Mouse (Mus musculus) cortical plate, adult 2 months (tissue): ENCODE measurements around the gene Wars. TPM values are rescaled to one million over a fixed set of nuclear protein-coding genes. Genes with fewer than 3 reads are reported as not detected.
A peak's percentile ranks its signal among the peaks of the same experiment; 100 is the strongest.
"Not testable (repeated sequence)": the region's sequence is repeated elsewhere in the genome, so short reads cannot be mapped to it uniquely, and the experiment has no call there.

Experiments used
- H3K27ac ChIP-seq: fragments of 200-500 bp; 2 replicates; pipeline ENCODE4 v1.5.1; 2012; ENCODE audit warnings: low read length, control low read depth, inconsistent platforms; ENCODE audit not compliant: insufficient read depth
- H3K4me1 ChIP-seq: fragments of 200-500 bp; 2 replicates; pipeline ENCODE4 v1.6.1; 2011; ENCODE audit warnings: low read length; ENCODE audit not compliant: control insufficient read depth, insufficient read depth
- H3K4me3 ChIP-seq: fragments of 200-500 bp; 2 replicates; pipeline ENCODE4 v1.5.1; 2011; ENCODE audit warnings: mild to moderate bottlenecking, low read length, control low read depth; ENCODE audit not compliant: insufficient read depth
- CTCF ChIP-seq: fragments of 200-500 bp; IDR thresholded peaks from 2 replicates; pipeline ENCODE4 v1.5.1; 2011; ENCODE audit warnings: mild to moderate bottlenecking, control low read depth, low read length; ENCODE audit not compliant: insufficient read depth; ENCODE audit errors: extremely low read depth
- POLR2A ChIP-seq: fragments of 200-500 bp; IDR thresholded peaks from 2 replicates; pipeline ENCODE4 v1.6.1; 2011; ENCODE audit warnings: mild to moderate bottlenecking, low read length, control low read depth; ENCODE audit not compliant: insufficient read depth; ENCODE audit errors: extremely low read depth
- polyA plus RNA-seq: library from polyadenylated mRNA; depleted of rRNA; stranded (reverse); fragments of >200 nt; gene quantifications from 2 replicates; pipeline ENCODE4 v1.2.3, GENCODE M21; 2012

The Wars gene
- polyA plus RNA-seq, 1 experiment, result 103 TPM

DNA sequence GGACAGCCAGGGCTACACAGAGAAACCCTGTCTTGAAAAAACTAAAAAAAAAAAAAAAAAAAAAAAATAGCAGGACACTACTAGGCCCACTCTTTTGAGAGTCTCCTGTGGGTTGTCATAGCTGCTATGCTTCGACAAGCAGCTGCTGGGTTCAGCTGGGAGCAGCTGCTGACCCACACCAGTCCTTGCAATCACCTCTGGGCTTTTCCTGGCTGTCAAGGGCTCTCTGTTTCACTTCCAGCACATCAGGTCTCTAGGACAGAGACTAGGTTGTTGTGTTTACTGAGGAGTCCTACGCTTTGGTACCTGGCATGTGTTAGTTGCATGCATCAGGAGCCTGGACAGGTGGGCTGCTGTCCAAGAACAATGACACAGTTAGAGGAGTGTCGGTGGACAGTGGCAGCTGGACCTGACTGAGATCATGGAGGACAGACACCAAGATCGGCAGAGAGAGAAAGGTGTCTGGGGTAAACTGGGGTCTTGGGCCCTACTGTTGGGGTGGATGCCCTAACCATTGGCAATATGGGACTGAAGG, 44.4 kb downstream of the Wars start:
- TF ChIP-seq POLR2A (no peak), CTCF (no peak)

DNA sequence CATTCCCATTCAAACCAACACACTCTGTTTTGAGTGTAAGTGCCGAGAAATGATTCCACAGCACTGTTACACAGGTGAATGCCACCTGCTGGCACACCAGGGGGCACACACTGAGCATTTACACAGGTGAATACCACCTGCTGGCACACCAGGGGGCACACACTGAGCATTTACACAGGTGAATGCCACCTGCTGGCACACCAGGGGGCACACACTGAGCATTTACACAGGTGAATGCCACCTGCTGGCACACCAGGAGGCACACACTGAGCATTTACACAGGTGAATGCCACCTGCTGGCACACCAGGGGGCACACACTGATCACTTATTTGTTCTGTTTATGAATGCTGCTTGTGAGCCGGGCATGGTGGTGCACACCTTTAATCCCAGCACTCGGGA, 45.9 kb downstream of the Wars start:
- not testable (repeated sequence) for H3K4me3 ChIP-seq, H3K4me1 ChIP-seq, H3K27ac ChIP-seq

More for the DNA sequence above, 44.4 kb downstream of the Wars start:
- Histone ChIP-seq H3K27ac (no peak overlapping the region), H3K4me1 (no peaks in the 10 kb centered on the region), H3K4me3 (no peak overlapping the region)

DNA sequence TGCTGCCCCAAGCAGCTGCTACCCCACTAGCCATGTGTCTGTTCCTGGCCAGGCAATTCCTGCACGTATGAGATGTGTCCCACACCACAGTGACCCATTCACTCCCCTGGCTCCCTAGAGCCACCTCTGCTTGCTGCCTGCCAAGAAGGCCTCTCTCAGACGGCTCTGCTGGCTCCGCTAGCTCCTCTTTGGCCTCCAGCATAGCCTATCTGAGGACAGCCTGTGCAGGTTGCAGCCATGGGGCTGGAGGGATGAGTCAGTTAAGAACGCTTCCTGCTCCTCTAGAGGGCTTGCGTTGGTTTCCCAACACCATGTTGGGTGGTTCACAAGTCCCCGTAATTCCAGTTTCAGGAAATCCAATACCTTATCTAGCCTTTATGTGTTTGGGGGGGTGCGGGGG, 51.3 kb downstream of the Wars start:
- no peak overlapping the region for H3K4me3 ChIP-seq
- H3K27ac ChIP-seq, result no peak overlapping the region
- TF ChIP-seq CTCF (no peak), POLR2A (no peak)
- peaks cover 2% of the 10 kb centered on the region; the same call in 1 of the 2 replicates for H3K4me1 ChIP-seq

DNA sequence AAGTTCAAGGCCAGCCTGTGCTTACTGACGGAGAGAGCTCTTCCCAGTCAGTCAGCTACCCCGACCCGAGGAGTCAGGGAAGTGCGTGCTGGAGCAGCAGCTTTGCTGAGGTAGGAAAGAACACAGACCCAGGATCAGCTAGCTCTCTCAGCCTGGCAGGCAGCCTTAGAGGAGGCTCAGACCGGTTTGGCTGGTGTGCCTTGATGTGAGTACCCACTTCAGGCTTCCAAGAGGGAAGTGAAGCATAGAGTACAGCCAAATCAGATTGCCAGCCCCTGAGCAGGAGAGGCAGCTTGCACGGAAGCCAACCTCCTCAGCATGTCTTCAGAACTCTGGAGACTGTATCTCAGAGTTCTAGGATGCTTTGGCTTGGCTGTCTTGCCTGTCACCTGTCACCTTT, 52.8 kb downstream of the Wars start:
- no peak overlapping the region for H3K4me3 ChIP-seq
- no peak overlapping the region for H3K27ac ChIP-seq
- H3K4me1 ChIP-seq, result peaks cover 11% of the 10 kb centered on the region; the same call in 1 of the 2 replicates
- TF ChIP-seq POLR2A (no peak), CTCF (no peak)

DNA sequence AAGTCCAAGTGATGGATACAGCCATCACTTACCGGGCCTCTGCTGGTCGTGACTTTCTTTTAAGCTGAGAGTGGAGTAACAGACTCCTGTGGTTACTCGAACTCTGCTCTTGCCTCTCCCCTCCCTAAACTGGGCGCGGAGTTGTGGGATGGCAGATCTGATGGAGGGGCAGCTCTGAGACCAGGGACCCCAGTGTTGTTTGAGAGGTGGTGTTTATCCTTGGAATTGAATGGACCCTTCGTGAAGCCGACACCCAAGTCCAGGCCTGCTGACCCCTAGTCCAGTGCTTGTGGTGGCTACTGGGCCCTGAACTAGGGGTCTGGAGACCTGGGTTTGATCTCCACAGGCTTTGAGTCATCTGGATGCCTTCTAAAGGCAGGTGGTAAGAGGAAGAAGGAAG, 57.3 kb downstream of the Wars start:
- peaks cover 25% of the 10 kb centered on the region for H3K4me1 ChIP-seq
- TF ChIP-seq POLR2A, result no peak
- TF ChIP-seq CTCF, result no peak
- H3K27ac ChIP-seq, result no peak overlapping the region
- H3K4me3 ChIP-seq, result peak overlapping the region; percentile 61

DNA sequence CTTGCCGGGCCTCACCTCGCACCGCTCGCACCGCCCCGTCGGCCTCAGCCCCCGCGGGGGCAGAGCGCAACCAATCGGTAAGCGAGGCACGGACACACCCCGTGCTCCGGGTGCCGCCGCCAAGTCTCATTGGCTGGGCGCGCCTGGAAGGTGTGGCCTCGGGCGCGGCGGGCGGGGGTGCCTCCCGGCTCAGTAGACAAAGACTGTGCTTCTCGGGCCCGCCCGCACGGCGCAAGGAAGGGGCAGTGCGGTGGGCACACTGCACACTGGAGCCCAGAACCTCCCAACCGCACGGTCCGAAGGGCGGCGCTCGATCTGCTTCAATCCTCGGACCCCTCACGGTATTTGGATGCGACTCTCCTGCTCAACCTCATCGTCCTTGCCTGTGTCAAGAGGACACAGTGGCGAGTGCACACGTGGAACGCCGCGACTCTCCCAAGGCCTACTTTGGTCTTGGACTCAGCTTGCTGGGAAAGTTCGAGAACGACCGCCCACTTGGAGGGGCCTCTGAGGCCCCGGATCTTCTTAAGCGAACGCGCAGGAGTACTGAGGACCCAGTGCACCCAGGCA, 58.0 kb downstream of the Wars start, which contains the start of the genes Slc25a29 and Slc25a47:
Gene Slc25a29, minus strand, starts transcription at position 44 of the 570 bp plus-strand sequence.
Gene Slc25a47, plus strand, starts transcription at position 207 of the 570 bp plus-strand sequence.
- TF ChIP-seq POLR2A (peak; percentile 47), CTCF (no peak)
- Histone ChIP-seq H3K27ac (peak within 1 kb of the TSS; percentile 52), H3K4me3 (peak within 1 kb of the TSS; percentile 61), H3K4me1 (peaks cover 25% of the 10 kb centered on the region)

DNA sequence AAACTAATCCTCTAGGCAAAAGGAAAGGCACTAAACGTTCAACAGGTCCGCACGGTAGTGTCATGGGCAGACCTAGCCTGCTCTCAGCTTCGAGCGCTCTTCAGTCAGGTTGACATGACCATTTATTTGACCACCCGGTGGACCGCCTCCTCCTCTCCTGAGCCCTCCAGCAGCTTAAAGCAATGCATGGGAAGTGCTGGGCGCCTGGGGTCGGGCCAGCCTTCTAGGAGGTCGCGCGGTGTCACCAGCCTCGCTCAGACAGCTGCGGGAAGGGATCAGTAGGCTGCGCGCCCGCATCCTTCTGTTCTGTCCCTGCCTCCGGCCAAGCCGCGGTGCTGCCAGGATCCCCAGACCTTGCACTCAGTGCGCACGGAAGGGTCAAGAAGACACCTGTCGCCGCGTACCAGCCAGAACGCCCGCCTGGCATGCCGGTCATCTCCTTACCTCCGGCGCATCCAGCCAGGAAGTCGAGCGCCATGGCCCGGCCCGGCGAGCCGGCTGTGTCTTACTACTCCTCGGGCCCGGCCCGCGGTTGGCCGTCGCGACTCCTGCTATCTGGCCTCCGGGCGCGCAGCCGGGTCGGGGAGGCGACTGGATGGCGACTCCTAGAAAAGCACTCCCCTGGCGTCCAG, 58.6 kb downstream of the Wars start:
- peaks cover 26% of the 10 kb centered on the region for H3K4me1 ChIP-seq
- TF ChIP-seq POLR2A (no peak), CTCF (no peak)
- H3K27ac ChIP-seq, result peak overlapping the region; percentile 52
- peak overlapping the region; percentile 61 for H3K4me3 ChIP-seq

DNA sequence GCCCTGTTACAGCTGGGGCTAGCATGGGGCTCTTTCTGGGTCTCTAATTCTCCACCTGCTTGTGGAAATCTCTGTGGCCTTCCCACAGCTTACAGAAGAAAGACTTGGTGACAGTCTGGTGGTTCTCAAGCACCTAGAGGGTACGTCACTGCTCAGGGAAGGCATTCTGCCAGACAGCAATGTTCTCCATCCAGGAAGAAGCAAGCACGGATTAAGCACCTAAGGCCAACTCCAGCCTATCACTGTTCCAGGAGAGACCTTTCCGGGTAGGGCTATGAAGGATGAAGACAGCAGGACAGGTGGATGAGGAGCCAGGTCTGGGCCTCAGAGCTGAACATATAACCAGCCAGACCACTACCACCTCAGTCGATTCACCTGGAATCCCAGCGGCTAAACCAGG, 59.2 kb downstream of the Wars start:
- no peak for TF ChIP-seq POLR2A
- Histone ChIP-seq H3K4me3 (peak overlapping the region; percentile 61), H3K4me1 (peaks cover 26% of the 10 kb centered on the region), H3K27ac (no peak overlapping the region)

DNA sequence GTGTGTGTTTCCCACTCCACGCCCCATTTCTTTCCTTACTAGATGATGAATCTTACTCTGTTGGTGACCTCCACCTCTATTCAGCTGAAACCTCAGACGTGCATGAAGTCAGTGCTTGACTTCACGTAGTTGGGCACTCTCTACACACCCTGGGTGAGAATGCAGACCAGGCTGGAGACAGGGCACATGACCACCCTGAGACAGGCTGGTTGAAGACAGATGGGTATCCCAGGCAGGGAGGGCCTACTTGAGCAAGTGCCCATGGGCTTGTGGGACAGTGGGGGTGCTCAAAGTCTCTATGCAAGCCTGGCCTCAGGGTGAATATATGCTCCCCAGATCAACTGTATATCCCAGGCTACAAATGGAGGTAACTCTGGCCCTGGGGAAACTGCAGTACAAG, 59.6 kb downstream of the Wars start:
- H3K4me3 ChIP-seq, result no peak overlapping the region; the same call in 1 of the 2 replicates
- TF ChIP-seq POLR2A, result no peak
- TF ChIP-seq CTCF, result no peak
- peaks cover 26% of the 10 kb centered on the region for H3K4me1 ChIP-seq
- no peak overlapping the region for H3K27ac ChIP-seq

DNA sequence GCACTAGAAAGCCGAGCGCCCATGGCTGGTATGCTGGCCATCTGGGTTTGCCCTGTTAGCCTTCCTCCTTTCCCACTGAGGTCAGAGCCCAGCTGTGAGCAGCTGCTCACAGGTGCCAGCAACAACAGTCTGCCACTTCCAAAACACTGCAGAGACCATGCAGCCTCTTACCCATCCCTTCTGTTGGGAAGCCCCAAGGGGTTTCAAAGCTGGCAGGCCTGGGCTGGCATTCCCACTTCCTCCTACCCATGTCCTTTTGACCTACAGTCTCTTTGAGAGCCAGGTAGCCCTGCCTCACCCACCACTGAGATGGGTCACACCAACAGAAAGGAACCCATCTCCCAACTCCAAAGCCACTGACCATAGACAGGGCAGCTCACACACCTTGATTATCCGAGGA, 60.6 kb downstream of the Wars start:
- Histone ChIP-seq H3K4me1 (peaks cover 26% of the 10 kb centered on the region), H3K27ac (peak overlapping the region; percentile 58; the same call in 1 of the 2 replicates), H3K4me3 (no peak overlapping the region)
- TF ChIP-seq POLR2A (no peak), CTCF (no peak)

DNA sequence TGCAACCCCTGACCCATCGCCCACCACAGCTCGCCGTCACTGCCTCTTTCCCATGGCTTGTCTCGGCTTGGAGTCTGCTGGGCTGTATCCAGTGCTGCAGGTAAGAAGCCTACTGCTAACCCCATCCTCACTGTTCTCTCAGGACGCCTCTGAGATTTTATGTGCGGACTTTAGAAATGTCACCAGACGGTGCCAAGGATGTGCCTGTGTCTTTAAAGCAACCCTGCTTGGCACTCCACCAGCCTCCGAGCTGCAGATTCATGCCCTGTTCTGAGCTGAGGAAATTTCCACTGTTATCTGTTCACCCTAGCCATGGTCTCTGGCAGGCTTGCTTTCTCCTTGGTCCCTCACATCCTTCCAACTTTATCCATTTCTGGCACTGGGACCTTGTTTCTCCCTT, 61.1 kb downstream of the Wars start:
- Histone ChIP-seq H3K27ac (peak overlapping the region; percentile 58; the same call in 1 of the 2 replicates), H3K4me3 (no peak overlapping the region), H3K4me1 (peaks cover 26% of the 10 kb centered on the region)
- no peak for TF ChIP-seq POLR2A
- no peak for TF ChIP-seq CTCF
